Mouse (Mus musculus): ENCODE results near the gene Klhl40. TPM values are rescaled to one million over a fixed set of nuclear protein-coding genes. Genes with fewer than 3 reads are reported as not detected.
A peak's percentile ranks its signal among the peaks of the same experiment; 100 is the strongest.

Klhl40 gene
- total RNA-seq, 4 experiments from 2014 or later, result 117 to 138 (median 135) TPM

- DNase-seq (ENCODE audit: low spot score in 2 of 2), result peak in 1 of 2 experiments; percentile 54
Observed at GRCm38 (mm10) chr9:121778066-121778624, 738 bp downstream of the Klhl40 start.

DNA sequence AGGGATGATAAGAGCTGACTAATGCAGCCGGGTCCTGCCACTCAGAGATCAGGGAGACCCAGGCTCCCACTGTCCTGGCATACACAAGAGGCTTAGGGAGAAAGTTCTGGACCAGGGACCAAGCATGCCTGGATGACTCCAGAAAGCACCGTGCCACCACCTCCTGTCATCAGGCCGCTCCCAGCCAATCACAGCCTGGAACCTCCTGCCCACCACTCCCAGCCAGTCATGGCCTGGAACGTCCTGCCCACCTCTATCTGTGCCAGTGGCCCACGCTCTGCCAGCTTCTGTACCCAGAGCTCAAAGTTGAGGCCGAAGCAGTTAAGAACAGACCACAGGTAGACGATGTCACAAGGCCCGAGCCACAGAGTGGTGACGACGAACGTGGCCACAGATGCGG, 7.4 kb downstream of the Klhl40 start:
- DNase-seq (ENCODE audit: low spot score in 2 of 2), result no peak

- DNase-seq (ENCODE audit: low spot score in 2 of 2), result no peak
Observed at GRCm38 (mm10) chr9:121785261-121785660, 7.9 kb downstream of the Klhl40 start.

GRCm38 (mm10) chr9:121786359-121786758, 9.0 kb downstream of the Klhl40 start:
- DNase-seq (ENCODE audit: low spot score in 2 of 2), result no peak

GRCm38 (mm10) chr9:121791206-121791605, 13.8 kb downstream of the Klhl40 start:
- DNase-seq (ENCODE audit: low spot score in 2 of 2), result peak; percentile 82 to 90

GRCm38 (mm10) chr9:121791757-121792521, 14.5 kb downstream of the Klhl40 start, which contains the start of gene Hhatl:
Gene Hhatl (minus strand): TSS chr9:121792507.
- peak; percentile 72 to 80 for DNase-seq (ENCODE audit: low spot score in 2 of 2)

GRCm38 (mm10) chr9:121794972-121795539, 17.6 kb downstream of the Klhl40 start:
- no peak for DNase-seq (ENCODE audit: low spot score in 2 of 2)

DNA sequence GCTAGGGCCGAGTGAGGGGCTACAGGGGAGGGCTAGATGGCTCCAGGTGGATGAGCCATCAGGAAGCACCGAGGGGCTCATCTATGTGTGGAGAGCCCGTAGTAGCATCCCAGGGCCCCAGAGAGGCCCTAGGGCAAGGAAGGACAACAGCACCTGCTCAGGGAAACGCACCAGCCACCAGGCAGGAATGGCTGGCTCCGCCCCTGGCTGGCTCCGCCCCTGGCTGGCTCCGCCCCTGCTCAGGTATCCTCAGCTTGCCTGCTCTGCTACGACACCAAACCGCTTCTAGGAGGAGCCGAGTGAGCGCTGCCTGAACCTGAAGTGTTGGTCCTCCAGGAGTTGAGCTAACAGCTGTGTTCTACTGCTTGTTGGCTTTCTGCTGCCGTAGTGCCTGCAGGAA, 20.3 kb downstream of the Klhl40 start:
- no peak for DNase-seq (ENCODE audit: low spot score in 2 of 2)

DNA sequence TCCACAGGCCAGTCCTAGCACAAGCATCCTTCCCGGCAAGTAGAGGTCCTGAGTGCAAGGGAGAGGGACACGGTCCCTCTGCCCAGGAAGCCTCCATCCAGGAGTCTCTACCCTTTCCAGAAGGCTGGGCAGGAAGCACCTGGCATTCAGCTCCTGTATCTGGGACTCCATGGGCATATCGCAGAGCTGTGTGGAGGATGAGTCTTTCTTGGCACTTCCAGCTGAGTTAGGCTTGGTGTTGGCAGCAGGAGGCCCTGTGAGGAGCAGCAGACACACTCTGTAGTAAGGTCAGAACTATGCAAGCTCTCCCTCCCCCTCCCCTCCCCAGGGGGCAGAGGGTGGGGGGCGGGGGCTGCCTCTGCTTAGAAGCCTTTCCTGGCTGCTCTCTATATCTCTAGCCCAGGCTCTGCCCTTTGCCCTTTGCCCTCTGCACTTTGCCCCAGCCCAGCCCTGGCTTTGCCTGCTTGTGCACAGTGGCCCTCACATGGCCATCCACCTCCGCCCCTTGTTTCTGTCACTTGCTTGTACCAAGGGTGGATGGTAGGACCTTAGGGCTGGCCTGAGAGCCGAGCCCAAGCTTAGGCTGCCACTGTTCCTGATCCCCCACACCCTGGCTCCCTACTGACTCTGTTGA, 21.6 kb downstream of the Klhl40 start:
- no peak for DNase-seq (ENCODE audit: low spot score in 2 of 2)

DNA sequence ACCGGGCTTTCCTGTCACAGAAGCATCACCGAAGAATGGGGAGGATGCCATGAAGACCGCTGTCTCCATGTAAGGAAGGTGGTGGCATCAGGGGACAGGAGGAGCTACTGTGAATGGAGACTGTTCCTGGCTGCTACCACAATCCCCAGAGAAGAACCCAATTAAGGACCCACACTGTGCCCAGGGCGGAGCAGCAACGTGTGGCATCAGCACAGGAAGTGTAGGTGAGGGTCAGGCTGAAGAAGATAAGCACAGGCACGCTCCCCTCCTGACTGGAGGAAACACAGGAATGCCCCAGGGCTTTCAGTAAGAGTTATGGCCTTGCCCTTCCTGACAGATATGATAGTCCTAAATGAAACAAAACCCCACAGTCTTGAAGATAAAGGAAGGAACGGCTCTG, 25.3 kb downstream of the Klhl40 start:
- no peak for DNase-seq (ENCODE audit: low spot score in 2 of 2)

GRCm38 (mm10) chr9:121807546-121807945, 30.1 kb downstream of the Klhl40 start:
- no peak for DNase-seq (ENCODE audit: low spot score in 2 of 2)

- DNase-seq (ENCODE audit: low spot score in 2 of 2), result no peak
Observed at GRCm38 (mm10) chr9:121807947-121808346, 30.5 kb downstream of the Klhl40 start.

DNA sequence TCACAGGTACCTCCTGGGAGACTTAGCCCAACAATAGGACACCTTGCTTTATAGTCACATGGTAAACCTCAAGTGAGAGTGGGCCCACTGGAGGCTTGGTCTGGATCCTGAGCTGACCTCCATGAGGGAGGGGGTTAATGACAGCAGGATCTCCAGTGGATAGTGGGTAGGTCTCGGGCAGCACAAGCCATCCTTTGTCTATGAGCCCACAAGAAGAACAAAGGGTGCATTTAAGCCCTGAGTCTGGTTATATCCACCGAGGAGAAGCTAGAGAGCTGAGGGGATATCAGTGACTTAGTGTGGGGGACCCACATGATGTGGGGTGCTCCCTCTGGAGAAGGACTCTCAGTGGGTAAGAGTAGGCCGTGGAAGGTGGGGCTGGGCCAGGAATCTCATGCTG, 31.1 kb downstream of the Klhl40 start:
- DNase-seq (ENCODE audit: low spot score in 2 of 2), result no peak

DNA sequence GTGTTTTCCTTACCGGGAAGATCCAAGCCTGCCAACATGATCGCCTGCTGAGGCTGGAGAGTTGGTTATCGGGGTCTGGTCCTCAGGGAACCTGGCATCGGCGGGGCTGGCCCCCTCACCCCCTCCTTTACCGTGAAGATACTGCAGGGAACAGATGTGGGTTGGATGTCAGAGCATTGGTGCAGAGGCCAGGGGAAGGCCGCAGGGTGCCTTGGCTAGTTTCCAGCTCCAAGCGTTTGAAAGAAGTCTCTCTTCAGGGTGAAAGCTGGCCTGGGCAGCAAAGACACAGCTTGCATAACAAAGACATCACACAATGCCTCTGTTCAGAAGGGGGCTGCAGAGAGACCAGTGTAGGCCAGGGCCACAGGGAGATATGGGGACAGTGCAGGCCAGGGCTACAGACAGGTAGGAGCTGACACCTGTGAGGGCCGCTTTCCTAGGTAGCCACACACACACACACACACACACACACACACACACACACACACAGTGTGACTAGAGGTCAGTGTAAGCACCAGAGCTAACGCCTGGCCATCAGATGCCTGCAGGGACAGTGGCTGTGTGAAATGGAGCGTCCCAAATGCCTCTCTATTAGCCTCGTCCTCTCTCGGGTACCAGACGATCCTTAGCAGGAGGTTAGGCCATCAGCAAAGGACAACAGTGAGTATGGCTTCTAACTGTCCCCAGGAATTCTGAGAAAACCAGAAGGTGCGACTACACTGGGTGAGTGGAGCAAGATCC, 32.8 kb downstream of the Klhl40 start:
- no peak for DNase-seq (ENCODE audit: low spot score in 2 of 2)

- no peak for DNase-seq (ENCODE audit: low spot score in 2 of 2)
Observed at GRCm38 (mm10) chr9:121815183-121815582, 37.8 kb downstream of the Klhl40 start.

GRCm38 (mm10) chr9:121819073-121819770, 41.8 kb downstream of the Klhl40 start:
- DNase-seq (ENCODE audit: low spot score in 2 of 2), result peak in 1 of 2 experiments; percentile 66

DNA sequence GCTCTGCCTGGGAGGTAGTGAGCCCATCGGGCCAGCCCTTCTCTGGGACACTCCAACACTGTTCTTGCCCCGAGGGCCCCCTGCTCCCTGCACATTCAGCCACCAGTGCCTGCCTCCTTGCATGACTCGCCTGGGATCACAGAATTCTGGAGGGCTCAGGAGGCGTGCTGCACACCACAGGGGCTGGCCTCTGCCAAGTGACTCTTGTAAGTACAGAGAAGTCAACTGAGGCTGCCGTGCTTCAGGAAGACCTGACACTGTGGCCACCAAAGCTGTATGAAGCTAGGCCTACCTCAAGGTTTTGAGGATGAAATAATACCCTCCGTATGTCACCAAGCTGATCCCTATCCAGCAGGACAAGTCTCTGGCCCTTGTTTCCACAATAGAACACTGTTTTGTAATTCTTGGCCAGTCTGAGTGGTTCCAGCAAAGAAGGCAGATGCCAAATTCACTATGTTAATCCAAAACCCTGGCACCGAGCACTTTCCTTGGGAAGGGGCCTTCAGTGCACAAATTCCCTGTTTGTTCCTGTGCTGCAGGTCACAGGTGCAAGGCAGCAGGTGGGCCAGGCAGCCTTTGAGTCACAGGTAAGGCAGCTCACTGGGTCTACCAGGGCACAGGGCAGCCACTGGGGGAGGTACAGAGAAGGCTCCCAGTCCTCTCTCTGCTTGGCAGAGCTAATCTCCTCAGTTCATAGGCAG, 42.5 kb downstream of the Klhl40 start:
- DNase-seq (ENCODE audit: low spot score in 2 of 2), result no peak

DNA sequence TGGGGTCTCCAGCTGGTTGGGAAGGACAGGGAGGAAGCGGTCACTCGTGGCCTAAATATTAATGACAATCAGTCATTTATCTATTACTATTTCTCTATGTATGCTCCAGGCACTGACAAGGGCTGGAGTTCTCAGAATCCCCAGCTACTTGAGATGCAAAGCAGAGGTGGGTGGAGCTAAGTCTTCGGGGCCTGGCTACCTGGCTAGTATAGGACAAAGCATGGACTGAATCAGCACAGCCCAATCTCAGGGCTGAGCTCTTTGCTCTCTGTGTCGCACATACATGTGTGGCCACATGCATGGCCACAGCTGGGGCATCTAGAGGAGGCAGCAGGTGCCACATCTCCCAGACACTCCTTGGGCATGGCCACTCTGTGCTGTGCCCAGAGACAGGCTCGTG, 43.4 kb downstream of the Klhl40 start:
- no peak for DNase-seq (ENCODE audit: low spot score in 2 of 2)

- DNase-seq (ENCODE audit: low spot score in 2 of 2), result no peak
Observed at GRCm38 (mm10) chr9:121822585-121822991, 45.2 kb downstream of the Klhl40 start.

GRCm38 (mm10) chr9:121823051-121823450, 45.6 kb downstream of the Klhl40 start:
- DNase-seq (ENCODE audit: low spot score in 2 of 2), result no peak

Data from gastrocnemius, adult 8-10 months (tissue).